Mouse (Mus musculus): ENCODE data around the gene Ercc6. TPM values are rescaled to one million over a fixed set of nuclear protein-coding genes. Genes with fewer than 3 reads are reported as not detected.

The Ercc6 gene
- polyA plus RNA-seq, 1 experiment from 2014 or later: 9.9 TPM

GRCm38 (mm10) chr14:32508105-32508835, 5.1 kb upstream of the Ercc6 start:
- Histone ChIP-seq H3K9ac (ENCODE audit: low read length) (no peak overlapping the region), H3K4me1 (ENCODE audit: control insufficient read depth, insufficient read depth, low read length) (peaks cover 4% of the 10 kb centered on the region)

GRCm38 (mm10) chr14:32509443-32509961, 3.8 kb upstream of the Ercc6 start:
- 77% methylated on average over 6 of the region's 6 CpGs for WGBS
- Histone ChIP-seq H3K4me1 (ENCODE audit: control insufficient read depth, insufficient read depth, low read length) (peaks cover 10% of the 10 kb centered on the region), H3K4me2 (ENCODE audit: low read depth, low read length) (no peak overlapping the region), H3K9ac (ENCODE audit: low read length) (no peak overlapping the region), H3K27me3 (ENCODE audit: control insufficient read depth, insufficient read depth, low read length) (no peaks in the 10 kb centered on the region), H3K4me3 (ENCODE audit: low read length) (no peak overlapping the region), H3K36me3 (ENCODE audit: control insufficient read depth, insufficient read depth) (no peaks in the 10 kb centered on the region), H3K27ac (ENCODE audit: low read length) (no peak overlapping the region), H3K9me3 (replicated peaks; ENCODE audit: control insufficient read depth, low read length) (no peaks in the 10 kb centered on the region)
- no peak for ATAC-seq (replicated peaks; ENCODE audit: extremely low read depth, insufficient read depth, low FRiP score)

More at GRCm38 (mm10) chr14:32508105-32508835, 5.1 kb upstream of the Ercc6 start:
- WGBS: 45% methylated on average over 10 of the region's 10 CpGs
- Histone ChIP-seq H3K27ac (ENCODE audit: low read length) (no peak overlapping the region), H3K4me2 (ENCODE audit: low read depth, low read length) (no peak overlapping the region), H3K9me3 (replicated peaks; ENCODE audit: control insufficient read depth, low read length) (no peaks in the 10 kb centered on the region), H3K27me3 (ENCODE audit: control insufficient read depth, insufficient read depth, low read length) (no peaks in the 10 kb centered on the region), H3K4me3 (ENCODE audit: low read length) (no peak overlapping the region), H3K36me3 (ENCODE audit: control insufficient read depth, insufficient read depth) (no peaks in the 10 kb centered on the region)
- no peak for ATAC-seq (replicated peaks; ENCODE audit: extremely low read depth, insufficient read depth, low FRiP score)

- Histone ChIP-seq H3K4me3 (ENCODE audit: low read length) (peak overlapping the region; percentile 90), H3K27ac (ENCODE audit: low read length) (no peak overlapping the region), H3K4me1 (ENCODE audit: control insufficient read depth, insufficient read depth, low read length) (peaks cover 10% of the 10 kb centered on the region), H3K36me3 (ENCODE audit: control insufficient read depth, insufficient read depth) (peaks cover 12% of the 10 kb centered on the region), H3K4me2 (ENCODE audit: low read depth, low read length) (peak overlapping the region; percentile 86), H3K9ac (ENCODE audit: low read length) (peak overlapping the region; percentile 41; the same call in 1 of the 2 replicates), H3K9me3 (replicated peaks; ENCODE audit: control insufficient read depth, low read length) (no peaks in the 10 kb centered on the region), H3K27me3 (ENCODE audit: control insufficient read depth, insufficient read depth, low read length) (no peaks in the 10 kb centered on the region)
- ATAC-seq (replicated peaks; ENCODE audit: extremely low read depth, insufficient read depth, low FRiP score): no peak
- 44% methylated on average over 9 of the region's 9 CpGs for whole genome bisulfite sequencing
Measured at GRCm38 (mm10) chr14:32512912-32513311, 409 bp upstream of the Ercc6 start.

GRCm38 (mm10) chr14:32516086-32516485, 2.8 kb downstream of the Ercc6 start:
- peaks cover 10% of the 10 kb centered on the region for H3K4me1 ChIP-seq (ENCODE audit: control insufficient read depth, insufficient read depth, low read length)
- no peak overlapping the region for H3K4me2 ChIP-seq (ENCODE audit: low read depth, low read length)
- WGBS: 69% methylated on average over 1 of the region's 1 CpGs
- no peaks in the 10 kb centered on the region for H3K9me3 ChIP-seq (replicated peaks; ENCODE audit: control insufficient read depth, low read length)
- peaks cover 29% of the 10 kb centered on the region for H3K36me3 ChIP-seq (ENCODE audit: control insufficient read depth, insufficient read depth)
- H3K27ac ChIP-seq (ENCODE audit: low read length): no peak overlapping the region
- ATAC-seq (replicated peaks; ENCODE audit: extremely low read depth, insufficient read depth, low FRiP score): no peak
- no peaks in the 10 kb centered on the region for H3K27me3 ChIP-seq (ENCODE audit: control insufficient read depth, insufficient read depth, low read length)
- no peak overlapping the region for H3K9ac ChIP-seq (ENCODE audit: low read length)
- H3K4me3 ChIP-seq (ENCODE audit: low read length): no peak overlapping the region

- ATAC-seq (replicated peaks; ENCODE audit: extremely low read depth, insufficient read depth, low FRiP score): no peak
- Histone ChIP-seq H3K36me3 (ENCODE audit: control insufficient read depth, insufficient read depth) (peaks cover 32% of the 10 kb centered on the region), H3K4me1 (ENCODE audit: control insufficient read depth, insufficient read depth, low read length) (peaks cover 6% of the 10 kb centered on the region), H3K9me3 (replicated peaks; ENCODE audit: control insufficient read depth, low read length) (no peaks in the 10 kb centered on the region), H3K27me3 (ENCODE audit: control insufficient read depth, insufficient read depth, low read length) (no peaks in the 10 kb centered on the region), H3K4me3 (ENCODE audit: low read length) (no peak overlapping the region), H3K27ac (ENCODE audit: low read length) (no peak overlapping the region), H3K4me2 (ENCODE audit: low read depth, low read length) (no peak overlapping the region), H3K9ac (ENCODE audit: low read length) (no peak overlapping the region)
- 84% methylated on average over 2 of the region's 2 CpGs for WGBS
Measured at GRCm38 (mm10) chr14:32518543-32518942, 5.2 kb downstream of the Ercc6 start.

GRCm38 (mm10) chr14:32520400-32520926, 7.1 kb downstream of the Ercc6 start:
- WGBS: 81% methylated on average over 7 of the region's 7 CpGs
- H3K9me3 ChIP-seq (replicated peaks; ENCODE audit: control insufficient read depth, low read length): no peaks in the 10 kb centered on the region
- H3K27me3 ChIP-seq (ENCODE audit: control insufficient read depth, insufficient read depth, low read length): no peaks in the 10 kb centered on the region
- no peak overlapping the region for H3K9ac ChIP-seq (ENCODE audit: low read length)
- peaks cover 34% of the 10 kb centered on the region for H3K36me3 ChIP-seq (ENCODE audit: control insufficient read depth, insufficient read depth)
- ATAC-seq (replicated peaks; ENCODE audit: extremely low read depth, insufficient read depth, low FRiP score): no peak
- H3K4me3 ChIP-seq (ENCODE audit: low read length): no peak overlapping the region
- H3K4me2 ChIP-seq (ENCODE audit: low read depth, low read length): no peak overlapping the region
- no peak overlapping the region for H3K27ac ChIP-seq (ENCODE audit: low read length)
- H3K4me1 ChIP-seq (ENCODE audit: control insufficient read depth, insufficient read depth, low read length): no peaks in the 10 kb centered on the region; the same call in 1 of the 2 replicates

GRCm38 (mm10) chr14:32522336-32522735, 9.0 kb downstream of the Ercc6 start:
- ATAC-seq (replicated peaks; ENCODE audit: extremely low read depth, insufficient read depth, low FRiP score): no peak
- H3K27ac ChIP-seq (ENCODE audit: low read length): no peak overlapping the region
- H3K4me3 ChIP-seq (ENCODE audit: low read length): no peak overlapping the region
- no peaks in the 10 kb centered on the region; the same call in 1 of the 2 replicates for H3K4me1 ChIP-seq (ENCODE audit: control insufficient read depth, insufficient read depth, low read length)
- 81% methylated on average over 2 of the region's 2 CpGs for WGBS
- H3K9ac ChIP-seq (ENCODE audit: low read length): no peak overlapping the region
- no peaks in the 10 kb centered on the region for H3K9me3 ChIP-seq (replicated peaks; ENCODE audit: control insufficient read depth, low read length)
- no peak overlapping the region for H3K4me2 ChIP-seq (ENCODE audit: low read depth, low read length)
- H3K27me3 ChIP-seq (ENCODE audit: control insufficient read depth, insufficient read depth, low read length): no peaks in the 10 kb centered on the region
- peaks cover 30% of the 10 kb centered on the region for H3K36me3 ChIP-seq (ENCODE audit: control insufficient read depth, insufficient read depth)

- Histone ChIP-seq H3K27ac (ENCODE audit: low read length) (no peak overlapping the region), H3K4me1 (ENCODE audit: control insufficient read depth, insufficient read depth, low read length) (no peaks in the 10 kb centered on the region; the same call in 1 of the 2 replicates), H3K4me2 (ENCODE audit: low read depth, low read length) (no peak overlapping the region), H3K27me3 (ENCODE audit: control insufficient read depth, insufficient read depth, low read length) (no peaks in the 10 kb centered on the region), H3K9ac (ENCODE audit: low read length) (no peak overlapping the region), H3K4me3 (ENCODE audit: low read length) (no peak overlapping the region), H3K36me3 (ENCODE audit: control insufficient read depth, insufficient read depth) (peaks cover 15% of the 10 kb centered on the region), H3K9me3 (replicated peaks; ENCODE audit: control insufficient read depth, low read length) (no peaks in the 10 kb centered on the region)
- no peak for ATAC-seq (replicated peaks; ENCODE audit: extremely low read depth, insufficient read depth, low FRiP score)
- 77% methylated on average over 1 of the region's 1 CpGs for WGBS
Measured at GRCm38 (mm10) chr14:32524071-32524470, 10.8 kb downstream of the Ercc6 start.

- Histone ChIP-seq H3K27me3 (ENCODE audit: control insufficient read depth, insufficient read depth, low read length) (no peaks in the 10 kb centered on the region), H3K27ac (ENCODE audit: low read length) (no peak overlapping the region), H3K9me3 (replicated peaks; ENCODE audit: control insufficient read depth, low read length) (no peaks in the 10 kb centered on the region), H3K4me3 (ENCODE audit: low read length) (no peak overlapping the region), H3K9ac (ENCODE audit: low read length) (no peak overlapping the region), H3K4me2 (ENCODE audit: low read depth, low read length) (no peak overlapping the region), H3K36me3 (ENCODE audit: control insufficient read depth, insufficient read depth) (peaks cover 6% of the 10 kb centered on the region; the same call in 1 of the 2 replicates), H3K4me1 (ENCODE audit: control insufficient read depth, insufficient read depth, low read length) (no peaks in the 10 kb centered on the region; the same call in 1 of the 2 replicates)
- ATAC-seq (replicated peaks; ENCODE audit: extremely low read depth, insufficient read depth, low FRiP score): no peak
- 76% methylated on average over 14 of the region's 14 CpGs for WGBS
Measured at GRCm38 (mm10) chr14:32525996-32526705, 12.8 kb downstream of the Ercc6 start.
